Mouse (Mus musculus) left cerebral cortex, postnatal 10 days (tissue): ENCODE measurements at regions not wholly inside any gene's neighbourhood (a gene's known extent, or its start where the extent isn't known, plus 50 kb on each side); places are given as distances from the start of the nearest gene placed in this dataset.

Experiments
- DNase-seq, 2 experiments: peaks; one replicate each; pipeline ENCODE4 v3.0.0; 2021 to 2022; ENCODE audit warnings: low spot score in 2 of 2, mixed read lengths in 1 of 2; ENCODE audit errors: extremely low spot score in 1 of 2
- intact Hi-C: fragments of 180-260 bp; cut with DNase I; formaldehyde crosslinking; loops from one replicate; pipeline ENCODE4 v1.15.1; 2025

GRCm38 (mm10) chr1:42167790-42168572 is 527.6 kb upstream of the Pou3f3 start:
- DNase-seq: no peak
- intact Hi-C loops: no loop called here

- intact Hi-C loops: no loop called here
- DNase-seq: no peak
These were observed 526.1 kb upstream of the Pou3f3 start for GRCm38 (mm10) chr1:42169505-42169904.

DNA sequence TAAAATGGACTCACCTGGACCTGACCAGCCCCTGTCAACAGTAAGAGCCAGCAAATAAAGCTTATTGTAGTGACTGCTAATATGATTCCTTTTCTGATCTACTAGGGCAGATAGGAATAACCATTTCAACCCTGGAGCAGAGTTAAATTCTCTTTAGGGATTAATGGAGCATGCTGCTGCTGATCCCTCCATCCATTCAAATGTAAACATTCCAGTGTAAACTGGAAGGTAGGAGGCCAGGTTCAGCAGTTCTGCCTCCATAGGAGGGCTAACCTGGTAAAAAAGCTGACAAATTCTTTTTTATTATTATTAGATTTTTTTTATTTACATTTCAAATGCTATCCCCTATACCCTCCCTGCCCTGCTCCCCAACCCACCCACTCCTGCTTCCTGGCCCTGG is 509.3 kb upstream of the Pou3f3 start:
- intact Hi-C loops: no loop called here
- DNase-seq: no peak

GRCm38 (mm10) chr1:42228098-42228497 is 467.5 kb upstream of the Pou3f3 start:
- intact Hi-C loops: no loop called here
- no peak for DNase-seq

DNA sequence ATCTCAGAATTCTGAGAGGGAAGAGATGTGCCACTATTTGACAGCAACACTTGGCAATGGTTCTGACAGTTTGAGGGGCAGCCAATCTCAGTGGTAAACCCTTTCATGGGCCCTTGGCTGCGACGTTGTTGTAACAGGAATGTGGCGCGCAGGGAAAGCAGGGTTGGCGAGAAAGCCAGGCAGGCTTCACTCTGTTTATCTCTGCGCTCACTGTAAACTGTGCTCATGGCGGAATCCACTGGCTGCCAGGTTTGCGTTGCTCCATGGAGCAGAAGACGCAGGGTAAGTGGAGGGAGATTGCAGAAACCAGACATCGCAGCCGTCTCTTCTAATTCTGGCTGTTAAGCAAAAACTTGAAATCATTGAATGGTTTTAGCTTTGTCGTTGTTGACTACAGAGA is 465.9 kb upstream of the Pou3f3 start:
- peak; percentile 46 to 63 for DNase-seq
- intact Hi-C loops: no loop called here

DNA sequence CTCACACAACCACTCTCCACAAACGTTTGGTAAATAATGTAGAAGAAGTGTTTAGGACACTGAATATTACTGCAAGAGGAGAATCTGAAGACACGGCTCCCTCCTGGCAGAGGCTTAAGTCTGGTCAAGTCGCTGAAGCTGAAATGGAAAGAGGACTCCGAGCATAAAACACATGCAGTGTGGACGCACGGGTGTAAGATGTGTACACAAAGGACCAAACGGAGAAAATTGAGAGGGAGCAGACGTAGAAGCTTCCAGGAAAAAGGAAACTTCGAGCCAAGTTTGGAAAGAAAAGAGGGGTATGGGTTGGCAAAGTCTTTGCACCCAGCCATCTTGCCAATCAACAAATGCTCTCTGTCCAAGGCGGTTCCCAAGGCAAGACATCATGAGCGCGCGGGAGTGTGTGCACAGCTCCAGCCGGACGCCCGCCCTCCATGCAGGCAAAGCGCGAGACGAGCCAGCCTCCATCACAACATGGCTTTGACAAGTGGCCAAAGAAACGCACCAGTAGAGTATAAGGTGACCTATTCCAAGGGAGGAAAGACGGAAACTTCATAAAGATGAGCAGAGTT is 465.0 kb upstream of the Pou3f3 start:
- intact Hi-C loops: no loop called here
- DNase-seq: peak in 1 of 2 experiments; percentile 67

- intact Hi-C loops: no loop called here
- DNase-seq: peak in 1 of 2 experiments; percentile 46
These were observed 464.5 kb upstream of the Pou3f3 start for GRCm38 (mm10) chr1:42231091-42231490.

DNA sequence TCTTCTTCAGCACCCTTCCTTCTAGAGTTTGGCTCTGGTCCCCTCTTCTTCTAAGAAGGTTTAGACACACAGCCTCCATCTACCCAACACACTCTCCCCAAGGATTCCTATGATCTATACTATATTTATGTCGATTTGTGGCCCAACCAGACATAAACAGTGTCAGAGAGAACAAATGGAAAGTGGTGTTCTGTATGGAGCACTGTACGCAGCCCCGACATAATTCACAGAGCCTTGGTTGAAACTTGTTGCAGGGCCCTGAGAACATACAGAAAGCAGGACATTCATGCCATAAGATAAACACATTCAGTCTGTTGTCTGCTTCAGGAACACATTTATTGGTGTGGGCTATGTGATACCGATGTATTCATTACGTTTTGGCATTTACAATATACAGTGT is 463.7 kb upstream of the Pou3f3 start:
- intact Hi-C loops: no loop called here
- no peak for DNase-seq

DNA sequence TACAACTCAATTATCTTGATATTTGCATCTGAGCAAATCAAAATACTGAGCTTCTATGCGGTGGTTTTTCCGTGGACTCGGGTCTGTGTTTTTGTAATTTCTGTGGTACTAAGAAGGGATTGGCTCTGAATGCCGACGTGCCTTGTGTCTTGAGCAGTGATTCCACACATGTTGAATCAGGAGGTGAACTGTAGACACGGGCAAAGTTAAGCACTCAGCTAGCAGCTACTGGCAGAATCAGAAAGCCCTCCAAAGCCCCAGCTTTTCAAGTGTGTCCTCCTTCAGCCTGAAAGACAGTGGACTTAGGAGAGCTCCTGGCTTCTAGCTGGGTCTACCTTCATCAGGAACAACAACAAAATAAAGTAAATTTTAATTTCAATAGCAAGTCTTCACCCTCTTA is 462.9 kb upstream of the Pou3f3 start:
- intact Hi-C loops: no loop called here
- no peak for DNase-seq

DNA sequence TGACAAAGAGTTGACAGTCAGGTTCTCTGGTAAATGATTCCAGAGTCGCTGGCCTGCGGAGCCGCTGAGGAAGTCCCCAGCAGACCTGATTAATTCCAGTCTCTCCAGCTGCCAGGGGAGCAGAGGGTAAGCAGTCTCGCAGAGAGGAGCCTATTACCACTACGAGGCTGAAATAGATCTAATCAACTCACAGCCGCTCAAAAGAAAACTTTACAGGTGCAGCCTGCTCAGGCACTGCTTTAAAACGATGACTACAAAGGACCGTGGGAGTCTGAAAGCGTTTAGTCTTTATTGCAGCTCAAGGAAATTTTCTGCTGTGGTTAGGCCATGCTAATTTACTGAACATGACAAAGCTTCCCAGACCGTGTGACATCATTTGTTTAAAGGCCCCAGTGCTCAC is 462.3 kb upstream of the Pou3f3 start:
- intact Hi-C loops: no loop called here
- DNase-seq: no peak

DNA sequence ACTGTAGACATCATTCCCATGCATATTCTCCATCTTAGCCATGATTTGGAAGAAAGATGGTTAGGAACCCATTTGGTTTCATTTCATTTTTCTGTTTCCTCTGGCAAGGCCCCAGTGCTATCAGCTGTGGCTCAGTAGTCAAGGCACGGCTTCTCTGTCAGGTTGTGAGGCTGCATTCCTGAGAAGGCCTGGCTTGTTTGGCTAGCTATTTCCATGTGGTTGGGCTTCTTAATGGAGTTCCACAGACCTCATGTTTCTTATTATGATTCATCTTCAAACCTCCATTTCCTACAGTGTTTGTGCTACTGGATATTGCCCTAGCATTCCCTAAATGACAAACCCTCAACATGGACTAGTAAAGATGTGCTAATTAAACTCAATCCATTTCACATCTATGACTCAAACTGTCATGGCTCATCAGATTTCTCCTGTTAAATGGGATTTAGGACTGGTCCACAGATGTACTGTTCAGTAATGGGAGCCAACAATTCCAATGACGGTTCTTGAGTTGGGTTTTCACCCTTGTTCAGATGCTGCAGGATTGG is 459.0 kb upstream of the Pou3f3 start:
- DNase-seq: no peak
- intact Hi-C loops: no loop called here

- intact Hi-C loops: no loop called here
These were observed 457.2 kb upstream of the Pou3f3 start for GRCm38 (mm10) chr1:42238408-42238807.

GRCm38 (mm10) chr1:42241172-42241571 is 454.4 kb upstream of the Pou3f3 start:
- intact Hi-C loops: loop anchor here (5.0 to 10.0 kb wide), 3 partner anchors 349 to 966 kb away; no protein-coding TSS in a partner anchor
- no peak for DNase-seq

More at GRCm38 (mm10) chr1:42238408-42238807, 457.2 kb upstream of the Pou3f3 start:
- no peak for DNase-seq

DNA sequence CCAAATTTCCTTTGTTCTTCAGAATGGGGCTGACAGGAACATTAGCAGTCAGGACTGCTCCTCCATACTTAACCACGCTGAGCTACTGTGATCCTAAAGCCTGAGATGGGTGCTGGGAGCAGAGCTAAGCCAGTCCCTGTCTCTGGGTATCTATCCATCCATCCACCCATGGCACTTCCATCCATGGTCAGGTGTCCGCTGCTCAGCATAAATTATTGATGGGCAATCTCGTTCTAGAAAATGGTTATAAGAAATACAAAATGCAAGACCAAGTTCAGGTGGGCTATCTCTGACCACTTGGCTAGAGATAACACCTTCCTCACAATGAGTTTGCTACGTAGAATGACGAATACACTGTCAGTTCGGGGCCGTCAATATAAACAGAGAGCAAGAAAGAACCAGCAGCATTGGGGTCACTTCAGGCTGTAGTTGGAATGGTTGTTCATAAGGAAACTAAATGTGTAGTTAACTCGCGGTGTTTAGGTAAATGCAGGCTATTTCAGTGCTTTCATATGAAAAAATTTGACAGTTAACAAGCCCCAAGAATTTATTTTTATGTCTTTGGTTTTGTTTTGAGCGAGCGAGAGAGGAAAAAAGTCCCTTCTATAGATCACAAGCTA is 453.9 kb upstream of the Pou3f3 start:
- DNase-seq: no peak
- intact Hi-C loops: loop anchor here (5.0 to 10.0 kb wide), 3 partner anchors 349 to 967 kb away; no protein-coding TSS in a partner anchor

DNA sequence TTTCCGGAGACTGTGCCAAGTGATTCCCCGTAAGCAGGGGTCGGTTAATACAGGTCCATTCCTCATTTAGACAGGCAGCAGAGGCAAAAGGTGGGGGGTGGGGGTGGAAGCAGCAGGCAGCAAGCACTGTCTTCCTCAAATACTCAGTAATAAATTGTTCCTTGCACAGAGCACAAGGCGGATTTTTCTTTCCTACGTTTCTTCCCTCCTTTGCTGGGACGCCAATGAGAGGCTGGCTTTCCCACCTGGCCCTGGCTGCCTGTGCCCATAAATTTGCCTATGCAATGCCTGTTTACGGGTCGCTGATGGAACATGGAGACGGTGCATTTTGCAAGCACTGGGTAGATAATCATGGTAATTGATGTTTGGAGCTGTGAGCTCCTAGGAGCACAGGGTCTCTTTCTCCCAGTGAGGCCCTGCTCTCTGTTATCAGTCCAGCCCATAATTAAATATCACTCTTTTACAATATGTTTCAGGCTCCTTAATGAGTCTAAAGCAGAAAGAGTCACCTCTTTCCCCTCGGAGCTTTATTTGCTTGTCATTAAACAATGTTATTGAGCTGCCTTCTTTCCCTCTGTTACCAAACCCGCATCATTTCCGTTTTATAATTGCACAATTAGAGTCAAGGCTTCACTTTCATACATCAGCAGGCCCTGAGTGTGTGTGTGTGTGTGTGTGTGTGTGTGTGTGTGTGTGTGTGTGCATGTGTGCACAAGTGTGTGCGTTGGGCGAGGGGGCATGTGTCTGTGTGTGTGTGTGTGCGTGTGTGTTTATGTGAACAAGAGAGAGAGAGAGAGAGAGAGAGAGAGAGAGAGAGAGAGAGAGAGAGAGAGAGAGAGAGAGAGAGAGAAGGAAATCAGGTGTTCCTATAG is 452.7 kb upstream of the Pou3f3 start:
- no peak for DNase-seq
- intact Hi-C loops: loop anchor here (5.0 to 10.0 kb wide), 3 partner anchors 351 to 968 kb away; no protein-coding TSS in a partner anchor

DNA sequence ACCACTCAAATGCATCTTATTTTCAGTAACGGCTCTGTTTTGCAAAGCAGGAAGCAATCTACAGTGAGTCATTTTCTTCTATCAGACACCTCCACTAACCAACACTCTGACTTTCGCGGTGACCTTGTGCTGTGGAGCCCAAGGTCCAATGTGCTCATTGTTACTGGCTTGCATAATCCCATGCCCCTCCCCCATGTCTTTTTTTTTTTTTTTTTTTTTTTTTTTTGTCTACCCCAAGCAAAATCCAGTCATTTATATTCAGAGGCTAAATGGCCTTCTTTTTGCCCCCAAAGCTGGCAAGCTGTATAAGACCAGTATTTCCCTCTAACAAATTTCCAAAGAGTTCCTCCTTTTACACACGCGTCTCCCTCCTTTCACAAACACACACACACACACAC is 452.1 kb upstream of the Pou3f3 start:
- no peak for DNase-seq
- intact Hi-C loops: loop anchor here (5.0 to 10.0 kb wide), 3 partner anchors 351 to 969 kb away; no protein-coding TSS in a partner anchor

DNA sequence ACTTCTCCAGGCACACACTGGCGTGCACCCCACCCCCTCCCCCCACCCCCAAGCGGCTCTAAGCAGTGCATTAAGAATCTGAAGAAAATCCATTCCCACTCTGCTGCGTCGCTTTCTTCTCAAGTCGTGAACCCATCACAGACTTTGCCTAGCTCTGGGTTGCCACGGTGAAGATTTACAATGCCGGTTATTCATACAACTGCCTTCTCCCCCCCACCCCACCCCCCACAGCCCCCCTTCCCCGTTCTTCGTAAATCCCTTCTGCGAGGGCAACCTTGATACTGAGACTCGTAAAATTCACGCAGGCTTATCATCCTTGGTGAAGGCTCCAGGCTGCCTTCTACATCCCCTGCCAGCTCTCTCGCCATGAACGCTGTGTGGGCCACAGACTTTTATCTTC is 451.7 kb upstream of the Pou3f3 start:
- no peak for DNase-seq
- intact Hi-C loops: loop anchor here (5.0 to 10.0 kb wide), 3 partner anchors 352 to 969 kb away; no protein-coding TSS in a partner anchor

DNA sequence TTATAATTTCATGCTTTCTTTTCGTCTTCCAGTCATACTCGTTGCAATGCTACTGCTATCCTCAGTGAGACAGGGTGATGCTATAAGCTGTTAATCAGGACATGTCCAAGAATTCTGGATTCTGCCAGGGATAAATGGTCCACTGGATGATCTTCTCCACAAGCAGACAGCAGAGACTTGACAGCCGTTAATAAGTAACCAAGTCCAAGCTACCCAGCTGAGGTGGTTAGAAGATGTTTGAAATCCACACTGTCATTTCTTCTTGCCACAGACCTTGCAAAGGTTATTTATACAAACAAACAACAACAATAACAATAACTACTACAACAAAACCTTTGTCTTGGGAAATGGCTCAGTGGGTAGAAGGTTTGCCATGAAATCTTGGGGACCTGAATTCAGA is 443.2 kb upstream of the Pou3f3 start:
- no peak for DNase-seq
- intact Hi-C loops: loop anchor here (10.0 kb wide), 2 partner anchors 578 to 1098 kb away; no protein-coding TSS in a partner anchor
